Mouse (Mus musculus) thymus, postnatal 14 days (tissue): Measurements from ENCODE around the gene Ggnbp2.

ENCODE experiments used
- DNase-seq: peaks from one replicate; pipeline ENCODE4 v3.0.0; 2021

The Ggnbp2 gene

DNA sequence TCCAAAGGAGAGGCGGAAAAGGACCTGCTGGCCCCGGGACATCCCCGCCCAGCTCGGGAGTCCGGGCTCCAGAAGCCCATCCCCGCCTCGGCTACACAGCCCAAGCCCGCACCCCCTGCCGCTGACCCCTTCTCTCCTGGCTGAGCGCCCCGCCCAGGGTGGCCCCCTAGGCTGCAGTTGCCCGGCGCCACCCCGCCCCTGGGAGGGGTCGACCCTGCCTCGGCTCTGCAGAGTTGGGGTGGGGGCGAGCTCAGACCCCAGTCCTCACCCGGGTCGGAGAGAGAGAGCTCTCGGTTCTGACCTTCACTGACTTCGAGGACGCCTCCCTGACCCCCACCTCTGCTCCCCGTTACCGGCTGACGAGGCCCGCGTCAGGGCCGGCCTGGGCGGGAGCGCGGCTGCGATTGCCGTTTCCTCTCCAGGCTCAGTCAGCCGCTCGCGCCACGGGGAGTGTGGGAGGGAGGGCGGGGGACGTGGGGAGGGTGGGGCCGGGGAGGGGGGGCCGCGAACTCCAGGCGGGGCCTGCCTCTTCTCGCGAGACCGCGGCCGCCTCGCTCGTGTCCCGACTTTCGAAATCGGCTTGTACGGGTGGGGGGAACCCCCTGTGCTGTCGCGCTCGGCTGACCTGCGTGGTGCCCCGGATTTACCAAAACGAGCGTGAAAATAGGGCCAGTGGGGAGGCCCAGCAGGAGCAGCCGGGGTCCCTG lies at the start of gene Ggnbp2:
Ggnbp2 (minus strand) TSS at position 481 of the 707 bp plus-strand sequence.
- DNase-seq, result peak; percentile 95

DNA sequence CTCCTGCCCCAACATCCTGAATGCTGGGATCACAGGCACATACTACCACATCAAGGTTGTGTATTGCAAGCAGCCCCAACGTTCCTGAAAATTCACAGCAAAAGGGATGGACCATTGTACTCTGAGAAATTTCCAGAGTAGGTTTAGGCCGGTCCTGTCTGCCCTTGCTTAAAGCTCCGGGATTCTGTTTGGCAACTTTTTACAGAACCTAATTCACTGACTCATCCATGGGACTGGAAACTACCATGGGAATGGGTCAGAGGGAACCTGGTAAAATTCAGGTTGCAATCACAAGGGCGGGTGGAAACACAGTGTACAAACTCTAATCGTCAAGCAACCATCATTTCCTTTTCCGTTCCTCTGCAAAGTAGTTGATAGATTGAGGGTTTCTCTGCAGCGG lies 49.3 kb upstream of the Ggnbp2 start:
- no peak for DNase-seq

DNA sequence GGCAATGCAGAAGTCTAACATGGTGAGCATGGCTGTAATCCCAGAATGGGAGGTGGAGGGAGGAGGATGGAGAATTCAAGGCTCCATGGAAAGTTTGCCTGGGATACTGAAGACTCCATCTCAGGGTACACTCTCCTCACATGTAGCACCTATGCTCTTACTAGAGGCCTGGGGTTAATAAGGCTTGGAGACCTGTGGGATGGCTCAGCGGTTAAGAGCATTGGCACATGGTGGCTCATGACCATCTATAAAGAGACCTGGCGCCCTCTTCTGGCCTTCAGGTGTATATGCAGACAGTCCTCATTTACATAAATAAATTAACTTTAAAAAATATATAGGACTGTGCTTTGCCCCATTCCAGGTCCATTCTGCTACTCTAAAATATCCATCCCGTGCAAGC lies 48.7 kb upstream of the Ggnbp2 start:
- peak; percentile 57 for DNase-seq

DNA sequence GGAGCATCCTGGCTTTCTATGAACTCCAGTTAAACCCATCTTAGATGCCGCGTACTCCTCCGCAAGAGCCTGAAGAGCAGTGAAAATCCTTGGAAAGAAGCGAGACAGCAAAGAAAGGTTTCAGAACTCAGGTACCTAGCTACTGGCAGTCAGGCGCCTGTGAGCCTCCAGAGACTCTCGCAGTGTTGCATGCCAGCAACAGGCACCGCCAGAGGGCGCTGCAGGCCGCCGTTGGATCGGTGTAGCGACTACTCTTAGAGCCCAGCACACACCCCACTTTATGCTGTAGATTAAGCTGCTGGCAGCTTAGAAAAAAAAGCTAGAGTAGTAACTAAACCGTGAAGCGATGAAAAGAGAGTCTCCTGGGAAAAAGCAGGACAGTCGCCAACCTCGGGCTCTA lies 47.8 kb upstream of the Ggnbp2 start:
- DNase-seq, result peak; percentile 84

DNA sequence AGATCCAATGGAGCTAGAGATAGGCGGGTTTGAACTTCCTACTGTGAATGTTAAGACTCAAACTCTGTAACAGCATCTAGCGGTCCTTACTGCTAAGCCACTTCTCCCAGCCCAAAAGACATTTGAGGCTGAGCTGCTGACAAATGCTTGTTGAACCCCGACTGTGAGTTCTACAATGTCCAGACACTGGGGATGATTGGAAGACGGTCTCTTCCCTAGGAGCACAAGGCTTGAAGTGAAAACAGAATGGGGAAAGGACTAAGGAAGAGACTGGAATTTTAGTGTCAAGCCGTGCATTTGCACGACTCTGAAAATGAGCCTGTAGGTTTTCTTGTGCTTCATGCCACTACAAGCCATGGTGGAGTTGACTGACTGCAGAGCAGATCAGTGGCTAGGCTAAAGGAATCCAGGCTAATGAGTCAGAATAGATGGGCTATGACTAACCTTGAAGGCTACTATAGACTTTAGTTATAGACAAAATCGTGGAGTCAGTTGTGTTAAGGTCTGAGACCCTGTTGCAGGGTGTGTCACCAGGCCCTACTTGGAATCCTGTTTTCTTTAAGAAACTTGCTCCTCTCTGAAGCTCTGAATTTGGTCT lies 46.2 kb upstream of the Ggnbp2 start:
- DNase-seq, result no peak

DNA sequence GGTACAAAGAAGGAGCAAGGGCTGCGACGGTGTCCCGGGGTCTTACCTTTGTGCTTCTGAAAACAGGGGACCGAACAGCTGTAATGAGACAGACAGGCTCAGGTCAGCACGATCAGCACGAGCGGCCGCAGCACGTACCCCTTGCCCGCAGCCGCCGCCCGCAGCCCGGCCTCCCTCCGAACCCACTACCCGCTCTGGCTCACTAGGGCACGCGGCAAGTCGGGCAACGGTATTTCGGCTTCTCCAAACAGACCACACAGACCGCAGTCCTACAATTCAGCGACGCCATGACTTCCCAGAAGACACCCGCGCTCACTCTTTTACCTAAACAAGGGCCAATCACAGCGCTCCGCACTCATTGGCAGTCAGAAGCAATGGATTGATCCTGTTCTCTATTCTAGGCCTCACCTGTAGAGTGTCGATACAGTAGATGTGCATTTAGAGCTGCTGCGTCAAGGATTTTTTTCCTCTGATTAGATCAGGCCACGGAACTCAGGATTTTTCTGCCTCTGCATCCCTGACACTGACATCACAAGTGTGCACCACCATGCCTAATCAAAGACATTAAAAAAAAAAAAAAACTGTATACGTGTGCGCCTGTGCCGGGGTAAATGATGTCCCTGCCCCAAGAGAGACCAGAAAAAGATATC lies 45.6 kb upstream of the Ggnbp2 start, which contains the start of gene Znhit3:
Znhit3 (minus strand) TSS at position 314 of the 650 bp plus-strand sequence.
- DNase-seq, result peak; percentile 83

DNA sequence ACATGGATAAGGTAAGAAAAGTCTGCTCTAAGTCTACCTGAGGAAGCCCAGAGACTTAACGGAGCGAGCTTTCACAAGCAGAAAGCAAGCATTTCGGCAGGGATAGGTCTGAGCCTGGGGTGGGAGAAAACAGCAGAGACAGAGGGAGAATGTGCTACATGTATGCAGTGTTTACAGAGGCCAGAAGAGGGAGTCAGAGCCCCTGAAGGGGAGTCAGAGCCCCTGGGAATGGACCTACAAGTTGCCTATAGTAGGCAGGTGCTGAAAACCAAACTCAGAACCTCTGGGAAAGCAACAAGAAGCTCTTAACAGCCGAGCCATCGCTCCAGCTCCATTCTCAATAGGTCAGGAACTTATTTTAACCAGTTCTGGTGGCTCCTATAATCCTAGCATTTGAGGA lies 44.1 kb upstream of the Ggnbp2 start:
- peak; percentile 11 for DNase-seq

DNA sequence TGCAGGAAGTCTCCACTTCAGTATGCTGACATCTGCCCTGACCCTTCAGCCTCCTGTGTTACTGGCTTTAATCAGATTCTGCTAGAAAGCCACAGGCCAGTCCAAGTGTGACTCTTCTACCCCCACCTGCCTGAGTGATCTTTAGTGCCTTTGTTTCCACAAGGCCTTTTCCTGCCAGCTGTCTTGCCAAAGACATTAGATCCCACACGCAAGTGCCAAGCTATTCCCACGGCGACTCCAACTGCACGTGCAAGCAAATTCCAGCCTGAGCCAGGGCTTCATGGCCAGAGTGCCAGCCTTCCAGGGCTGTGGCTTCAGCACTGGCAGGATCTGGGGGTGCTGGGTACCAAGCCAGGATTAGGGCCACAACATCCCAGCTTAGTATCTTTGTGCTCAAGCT lies 39.8 kb upstream of the Ggnbp2 start:
- no peak for DNase-seq

DNA sequence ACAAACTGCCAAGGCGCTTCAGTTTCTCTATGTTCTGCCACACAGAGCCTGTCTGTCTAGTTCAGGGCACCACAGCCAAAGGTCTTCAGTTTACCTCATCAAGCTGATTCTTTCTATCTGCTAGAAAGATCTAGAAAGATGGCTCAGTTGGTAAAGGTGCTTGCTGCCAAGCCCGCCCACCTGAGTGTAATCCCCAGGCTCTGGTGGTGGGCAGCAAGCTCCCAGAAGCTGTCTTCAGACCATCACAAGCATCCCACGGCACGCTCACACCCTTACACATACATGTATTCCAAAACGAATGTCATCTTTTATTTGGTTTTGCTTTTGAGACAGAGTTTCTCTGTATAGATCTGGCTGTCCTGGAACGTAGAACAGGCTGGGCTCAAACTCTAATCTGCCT lies 37.9 kb upstream of the Ggnbp2 start:
- no peak for DNase-seq

DNA sequence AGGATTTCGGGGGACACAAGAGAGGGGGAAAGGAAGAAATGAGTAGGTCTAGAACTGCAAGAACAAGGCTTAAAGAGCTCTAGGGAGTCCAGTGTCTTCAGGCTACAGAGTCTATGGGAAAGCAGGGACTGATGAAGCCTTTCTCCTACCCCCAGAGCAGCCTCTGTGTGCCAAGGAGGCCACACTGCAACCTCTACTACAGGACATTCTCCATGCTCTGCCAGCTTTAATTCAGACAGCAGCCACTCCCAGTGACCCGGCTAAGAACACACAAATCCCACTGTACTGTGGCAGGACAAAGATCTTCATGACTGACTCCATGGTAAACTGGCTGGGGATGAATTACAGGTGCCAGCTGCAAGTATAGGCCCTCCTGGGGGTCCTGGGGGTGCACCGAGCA lies 36.5 kb upstream of the Ggnbp2 start:
- no peak for DNase-seq

DNA sequence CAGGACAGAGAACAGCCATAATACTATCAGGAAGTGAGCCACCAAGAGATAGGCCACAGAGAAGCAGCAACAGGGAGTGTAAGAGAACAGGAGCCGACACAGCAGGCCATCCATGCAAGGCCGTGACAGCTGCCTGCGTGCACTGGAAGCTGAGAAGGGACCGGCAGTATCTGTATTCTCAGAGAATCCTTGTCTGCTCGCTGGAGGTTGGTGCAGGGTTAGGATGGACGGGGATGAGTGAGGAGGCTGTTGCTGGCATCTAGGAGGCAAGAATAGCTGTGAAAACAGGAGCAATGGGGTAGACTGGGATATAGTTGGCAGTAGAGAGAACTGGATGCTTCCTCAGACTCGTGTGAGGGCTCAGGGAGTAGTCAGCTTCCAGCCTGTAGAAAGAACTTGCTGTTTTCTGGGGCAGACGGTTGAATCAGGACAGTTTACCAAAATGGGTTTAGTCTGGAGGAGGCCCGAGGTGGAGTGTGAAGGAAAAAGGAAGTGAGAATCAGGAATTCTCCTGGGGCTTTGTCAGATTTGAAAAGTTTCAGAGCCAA lies 34.1 kb upstream of the Ggnbp2 start:
- DNase-seq, result no peak

DNA sequence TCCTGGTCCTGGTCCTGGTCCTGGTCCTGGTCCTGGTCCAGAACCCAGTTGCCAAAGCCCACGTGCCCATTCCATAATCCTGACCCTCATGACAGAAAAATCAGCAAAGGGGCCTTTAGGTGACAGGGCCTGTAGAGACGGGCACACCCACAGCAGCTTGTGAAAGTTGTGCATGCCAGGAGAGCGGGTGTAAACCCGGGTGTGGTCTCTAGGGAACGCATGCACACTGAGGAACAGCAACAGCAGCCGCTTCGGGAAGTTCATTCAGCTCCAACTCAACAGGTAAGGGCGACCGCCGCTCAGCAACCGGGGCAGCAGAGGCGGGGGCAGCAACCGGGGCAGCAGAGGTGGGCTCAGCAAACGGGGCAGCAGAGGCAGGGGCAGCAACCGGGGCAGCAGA lies 22.5 kb upstream of the Ggnbp2 start:
- no peak for DNase-seq

DNA sequence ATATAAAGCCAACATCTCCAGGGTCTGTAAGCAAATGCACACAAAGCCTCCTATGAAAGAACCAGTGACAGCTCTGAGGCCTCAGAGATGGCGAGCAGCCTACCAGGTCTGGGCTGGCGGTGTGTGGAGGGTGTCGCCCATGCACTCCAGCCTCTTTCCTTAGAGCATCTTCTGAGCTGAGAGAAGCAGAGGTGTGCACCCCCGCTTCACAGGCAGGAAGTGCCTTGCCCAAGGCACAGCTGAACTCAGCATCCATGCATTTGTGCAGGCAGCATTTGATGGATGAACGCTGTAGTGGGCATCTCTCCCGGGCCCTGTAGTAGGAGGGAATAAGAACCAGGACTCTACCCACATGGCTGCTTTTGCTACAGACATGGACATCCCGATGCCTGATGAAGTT lies 21.1 kb upstream of the Ggnbp2 start:
- no peak for DNase-seq

DNA sequence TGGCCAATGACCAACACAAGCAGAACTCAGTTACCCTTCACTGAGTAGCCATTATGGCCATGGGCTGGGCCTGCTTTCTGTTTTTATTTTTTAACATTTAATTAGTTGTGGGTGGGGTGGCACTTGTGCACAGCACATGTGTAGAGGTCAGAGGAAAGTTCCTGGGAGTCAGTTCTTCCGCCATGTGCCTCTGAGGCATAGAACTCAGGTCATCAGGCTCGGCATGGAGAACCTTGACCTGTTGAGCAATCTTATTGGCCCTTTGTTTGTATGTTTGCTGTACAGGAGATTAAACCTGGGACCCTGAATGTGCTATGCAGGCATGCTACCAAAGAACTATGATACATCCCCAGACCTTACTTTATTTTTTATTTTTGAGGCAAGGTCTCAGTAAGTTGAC lies 18.9 kb upstream of the Ggnbp2 start:
- DNase-seq, result no peak

DNA sequence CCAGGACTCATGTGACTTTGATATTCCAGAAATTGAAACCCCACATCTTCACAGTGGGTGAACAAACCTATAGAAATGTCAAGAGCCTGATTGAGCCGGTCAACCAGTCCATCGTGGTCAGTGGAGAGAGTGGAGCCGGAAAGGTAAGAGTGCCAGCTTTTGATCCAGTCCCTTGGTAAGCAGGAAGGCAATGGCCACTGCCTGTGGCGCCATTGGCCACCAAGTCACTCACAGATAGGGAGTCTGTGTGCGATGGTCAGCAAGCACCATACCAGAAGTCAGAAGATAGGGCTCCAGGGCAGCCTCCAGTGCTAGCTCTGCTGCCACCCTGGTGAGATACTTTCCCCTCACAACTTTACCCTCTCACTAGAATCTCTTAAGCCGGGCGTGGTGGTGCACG lies 17.4 kb upstream of the Ggnbp2 start:
- DNase-seq, result no peak

DNA sequence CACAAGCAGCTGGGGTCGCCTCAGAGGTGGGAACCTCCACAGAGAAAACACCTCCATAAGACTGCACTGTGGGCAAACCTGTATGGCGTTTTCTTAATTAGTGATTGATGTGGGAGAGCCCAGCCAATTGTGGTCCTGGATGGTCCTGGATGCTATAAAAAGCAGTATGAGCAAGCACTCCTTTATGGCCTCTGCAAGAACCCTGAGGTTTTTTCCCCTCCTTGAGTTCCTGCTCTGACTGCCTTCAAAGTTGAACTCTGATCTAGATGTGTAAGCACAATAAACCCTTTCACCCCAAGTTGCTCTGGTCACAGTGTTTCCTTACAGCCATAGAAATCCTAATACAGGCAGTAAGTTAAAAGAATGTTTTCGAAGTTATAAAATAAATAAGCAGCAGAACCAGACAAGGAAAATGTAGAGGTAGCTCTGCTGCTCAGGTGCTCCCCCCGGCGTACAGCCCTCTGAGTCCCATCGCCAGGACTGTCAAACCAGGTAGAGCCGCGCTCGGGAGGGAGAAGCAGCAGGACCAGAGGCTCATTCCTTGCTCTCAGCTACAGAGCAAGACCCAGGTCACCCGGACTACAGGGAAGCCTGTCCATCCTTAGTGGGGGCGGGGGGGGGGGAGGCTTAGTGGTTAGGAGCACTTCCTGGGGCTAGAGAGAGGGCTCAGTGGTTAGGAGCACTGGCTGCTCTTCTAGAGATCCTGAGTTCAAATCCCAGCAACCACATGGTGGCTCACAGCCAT lies 16.3 kb upstream of the Ggnbp2 start:
- DNase-seq, result no peak

DNA sequence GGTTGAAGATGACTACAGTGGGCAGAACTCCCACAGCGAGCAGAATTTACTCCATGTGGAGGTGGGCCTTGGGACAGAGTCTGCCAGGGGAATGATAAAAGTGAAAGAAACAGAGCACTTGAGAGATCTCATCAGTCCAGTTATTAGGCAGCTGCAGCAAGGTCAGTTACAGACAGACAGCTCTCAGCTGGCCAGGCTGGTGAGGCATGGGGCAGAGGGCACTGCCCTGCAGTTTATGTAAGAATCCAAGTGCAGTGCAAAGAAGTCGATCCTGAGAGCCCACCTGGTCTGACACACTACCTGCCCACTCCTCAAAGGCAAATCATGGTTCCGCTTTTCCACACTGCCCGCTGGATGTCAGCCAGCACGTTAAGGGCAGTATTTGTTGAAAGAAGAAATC lies 15.6 kb upstream of the Ggnbp2 start:
- no peak for DNase-seq

DNA sequence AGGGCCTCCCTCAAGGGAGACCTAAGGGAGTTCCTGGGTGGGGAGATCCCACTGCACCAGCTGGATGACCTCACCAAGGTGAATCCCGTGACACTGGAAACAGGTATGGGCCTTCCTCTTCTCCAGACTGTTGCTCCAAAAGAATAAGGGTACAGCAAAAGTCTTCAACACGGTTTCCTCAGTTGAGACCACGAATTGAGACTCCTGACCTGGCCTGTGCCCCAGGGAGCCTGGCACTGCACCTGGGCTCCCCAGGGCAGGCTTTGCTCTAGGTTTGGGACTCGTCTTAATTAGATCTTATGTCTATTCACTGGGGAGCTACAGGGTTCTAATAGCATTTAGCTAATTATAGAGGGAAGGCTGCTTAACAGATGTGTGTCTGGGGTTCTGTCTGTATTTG lies 14.6 kb upstream of the Ggnbp2 start:
- DNase-seq, result no peak

DNA sequence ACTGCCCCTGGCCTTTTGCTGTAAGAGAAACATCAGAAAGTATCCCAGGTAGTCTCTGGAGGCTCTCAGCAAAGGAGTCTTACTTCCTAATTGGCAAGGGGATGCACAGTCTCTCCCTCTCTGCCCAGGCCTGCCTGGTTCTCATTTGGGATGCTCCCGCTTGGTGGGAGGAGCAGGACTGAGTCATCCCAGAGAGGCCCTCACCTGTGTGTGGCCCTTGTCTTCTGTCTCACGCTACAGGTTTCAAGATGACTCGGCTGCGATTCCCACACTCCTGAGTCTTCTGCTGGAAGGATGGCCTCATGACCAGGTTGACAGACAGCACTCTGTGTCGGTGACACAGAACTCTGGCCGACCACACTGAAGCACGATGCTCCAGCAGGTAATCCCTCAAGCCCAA lies 11.7 kb upstream of the Ggnbp2 start:
- DNase-seq, result no peak

DNA sequence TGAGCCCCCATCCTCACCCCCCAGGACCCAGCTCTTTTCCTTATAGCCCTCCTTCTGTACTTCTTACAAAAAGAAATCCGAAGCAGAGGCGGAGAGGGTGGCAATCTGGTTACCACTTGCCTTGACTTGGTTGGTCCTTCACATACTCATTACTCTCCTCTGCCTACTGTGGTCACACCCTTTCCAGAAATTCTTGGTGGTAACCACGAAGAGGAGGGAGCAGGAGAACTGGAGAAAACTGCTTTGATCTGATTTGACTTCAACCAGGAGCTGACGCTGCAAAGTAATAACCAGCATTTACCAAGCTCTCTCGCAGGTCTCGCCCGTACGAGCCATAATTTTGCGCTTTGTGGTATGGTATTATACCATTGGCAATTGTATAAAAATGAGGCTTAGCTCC lies 10.4 kb upstream of the Ggnbp2 start:
- no peak for DNase-seq

DNA sequence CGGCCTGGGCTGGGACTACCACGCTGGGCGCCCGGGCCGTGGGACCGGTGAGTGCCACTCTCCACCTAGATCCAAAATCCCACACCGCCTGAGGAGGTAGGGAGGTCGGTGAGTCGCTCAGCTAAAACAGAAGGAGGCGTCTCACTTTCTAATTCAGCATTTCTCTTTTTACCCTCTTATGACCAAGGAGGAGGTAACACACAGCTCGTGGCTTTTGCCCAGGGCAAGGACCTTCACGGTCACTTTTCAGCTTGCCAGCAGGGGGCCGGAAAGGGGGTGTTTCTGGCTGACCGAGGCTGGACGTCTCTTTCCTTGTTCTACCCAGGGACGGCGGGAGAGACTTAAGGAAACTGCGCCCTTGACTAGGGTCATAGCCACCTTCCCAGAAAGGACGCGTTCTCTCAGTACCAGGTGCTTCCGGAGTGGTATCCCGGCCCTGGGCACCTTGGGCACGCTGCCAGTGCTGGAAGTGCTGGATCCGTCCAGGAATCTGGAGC lies 9.9 kb upstream of the Ggnbp2 start:
- peak; percentile 45 for DNase-seq

DNA sequence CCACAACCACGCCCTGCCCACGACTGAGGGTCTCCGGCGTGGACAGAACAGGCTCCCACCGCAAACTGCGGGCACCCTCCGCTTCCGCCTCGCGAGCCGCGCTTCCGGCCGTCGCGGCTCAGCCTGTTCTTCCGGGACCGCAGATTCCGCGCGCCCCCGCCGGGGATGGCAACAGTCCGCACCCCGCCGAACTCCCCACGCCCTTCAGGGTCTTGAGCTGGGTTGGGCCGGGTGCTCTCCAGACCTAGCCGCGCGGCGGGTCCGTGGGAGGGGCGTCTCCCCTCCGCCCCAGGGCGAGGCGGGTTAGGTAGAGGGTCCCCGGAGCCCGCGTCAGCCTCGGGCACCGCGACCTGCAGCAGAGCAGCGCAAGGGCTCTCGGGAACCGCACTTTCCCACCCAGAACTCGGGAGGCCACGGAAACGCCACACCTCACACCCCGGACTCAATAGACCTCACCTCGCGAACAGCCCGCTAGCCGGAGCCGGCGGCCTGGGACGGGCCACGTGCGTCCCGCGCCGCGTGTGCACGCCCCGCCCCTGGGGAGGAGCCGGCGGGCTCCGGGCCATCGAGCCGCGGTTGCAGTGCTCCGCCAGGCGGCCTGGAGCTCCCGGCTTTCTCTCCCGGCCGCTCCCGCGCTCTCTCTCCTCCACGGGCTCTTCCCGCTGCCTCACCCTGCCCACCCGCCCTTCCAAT lies 9.3 kb upstream of the Ggnbp2 start, which contains the start of the genes Myo19 and Pigw:
Myo19 (plus strand) TSS at position 377 of the 693 bp plus-strand sequence.
Pigw (minus strand) TSS at position 514 of the 693 bp plus-strand sequence.
- DNase-seq, result peak; percentile 84
